Mouse (Mus musculus) layer of hippocampus, adult 2 months (tissue): ENCODE measurements around the gene Gpr4. TPM values are rescaled to one million over a fixed set of nuclear protein-coding genes. Genes with fewer than 3 reads are reported as not detected.

Experiments used
- DNase-seq, 2 experiments: peaks; one replicate each; pipeline ENCODE4 v3.0.0; 2022; ENCODE audit warnings: low spot score in 2 of 2
- H3K27ac ChIP-seq: fragments of 200-600 bp; 2 replicates; pipeline ENCODE4 v1.8.1; 2022
- H3K4me3 ChIP-seq: fragments of 200-600 bp; 2 replicates; pipeline ENCODE4 v1.8.1; 2022; ENCODE audit warnings: mild to moderate bottlenecking
- CTCF ChIP-seq: fragments of 200-600 bp; conservative IDR thresholded peaks from 2 replicates; pipeline ENCODE4 v1.8.1; 2022; ENCODE audit warnings: antibody characterized with exemption, mild to moderate bottlenecking, moderate library complexity
- total RNA-seq, 2 experiments: library from RNA; stranded (reverse); gene quantifications; 2 replicates each; pipeline ENCODE4 v1.2.3; 2021

The Gpr4 gene
- total RNA-seq, 2 experiments from 2014 or later = 1.6 to 2.5 TPM

GRCm38 (mm10) chr7:19202065-19202850, 10.1 kb upstream of the Gpr4 start:
- no peak for TF ChIP-seq CTCF
- no peak overlapping the region for H3K4me3 ChIP-seq
- H3K27ac ChIP-seq = no peak overlapping the region
- no peak for DNase-seq

GRCm38 (mm10) chr7:19208201-19208910, 4.0 kb upstream of the Gpr4 start:
- no peak for TF ChIP-seq CTCF

GRCm38 (mm10) chr7:19208944-19209472, 3.3 kb upstream of the Gpr4 start:
- peak; percentile 87 for TF ChIP-seq CTCF
- peak in 1 of 2 experiments; percentile 61 for DNase-seq

More at GRCm38 (mm10) chr7:19208201-19208910, 4.0 kb upstream of the Gpr4 start:
- no peak overlapping the region for H3K4me3 ChIP-seq
- no peak for DNase-seq
- no peak overlapping the region for H3K27ac ChIP-seq

GRCm38 (mm10) chr7:19209494-19209893, 2.8 kb upstream of the Gpr4 start:
- Histone ChIP-seq H3K27ac (no peak overlapping the region), H3K4me3 (no peak overlapping the region)
- TF ChIP-seq CTCF = no peak
- no peak for DNase-seq

More at GRCm38 (mm10) chr7:19208944-19209472, 3.3 kb upstream of the Gpr4 start:
- H3K4me3 ChIP-seq = no peak overlapping the region
- no peak overlapping the region for H3K27ac ChIP-seq

- Histone ChIP-seq H3K4me3 (no peak overlapping the region), H3K27ac (no peak overlapping the region)
- DNase-seq = no peak
- TF ChIP-seq CTCF = peak; percentile 58
These were observed 2.3 kb upstream of the Gpr4 start for GRCm38 (mm10) chr7:19210010-19210409.

GRCm38 (mm10) chr7:19211041-19211675, 1.2 kb upstream of the Gpr4 start:
- Histone ChIP-seq H3K4me3 (no peak overlapping the region), H3K27ac (no peak overlapping the region)
- no peak for TF ChIP-seq CTCF
- DNase-seq = no peak

GRCm38 (mm10) chr7:19213385-19213784, 1.0 kb downstream of the Gpr4 start:
- peak overlapping the region; percentile 36 for H3K4me3 ChIP-seq
- peak overlapping the region; percentile 28; the same call in 1 of the 2 replicates for H3K27ac ChIP-seq
- no peak for TF ChIP-seq CTCF
- no peak for DNase-seq

- Histone ChIP-seq H3K27ac (no peak overlapping the region), H3K4me3 (peak overlapping the region; percentile 13)
- TF ChIP-seq CTCF = no peak
These were observed 2.0 kb downstream of the Gpr4 start for GRCm38 (mm10) chr7:19214369-19214768.

GRCm38 (mm10) chr7:19214940-19215339, 2.6 kb downstream of the Gpr4 start:
- Histone ChIP-seq H3K27ac (no peak overlapping the region), H3K4me3 (no peak overlapping the region; the same call in 1 of the 2 replicates)
- no peak for DNase-seq
- TF ChIP-seq CTCF = no peak

More at GRCm38 (mm10) chr7:19214369-19214768, 2.0 kb downstream of the Gpr4 start:
- DNase-seq = no peak

GRCm38 (mm10) chr7:19217492-19217891, 5.2 kb downstream of the Gpr4 start:
- no peak for TF ChIP-seq CTCF
- H3K27ac ChIP-seq = no peak overlapping the region
- no peak for DNase-seq
- H3K4me3 ChIP-seq = no peak overlapping the region

- no peak for DNase-seq
- no peak overlapping the region for H3K27ac ChIP-seq
- TF ChIP-seq CTCF = no peak
- H3K4me3 ChIP-seq = no peak overlapping the region
These were observed 5.6 kb downstream of the Gpr4 start for GRCm38 (mm10) chr7:19217944-19218343.

GRCm38 (mm10) chr7:19220061-19220460, 7.7 kb downstream of the Gpr4 start:
- no peak overlapping the region for H3K4me3 ChIP-seq

GRCm38 (mm10) chr7:19222189-19222588, 9.9 kb downstream of the Gpr4 start:
- no peak overlapping the region for H3K4me3 ChIP-seq
- H3K27ac ChIP-seq = no peak overlapping the region
- no peak for DNase-seq
- TF ChIP-seq CTCF = no peak

More at GRCm38 (mm10) chr7:19220061-19220460, 7.7 kb downstream of the Gpr4 start:
- TF ChIP-seq CTCF = 0 out of 2 replicates have a peak, but pooled peaks have one; percentile 22
- DNase-seq = no peak
- H3K27ac ChIP-seq = no peak overlapping the region
